Mouse (Mus musculus) megakaryocyte-erythroid progenitor cell, adult 5-6 weeks (primary cell): ENCODE measurements at regions not wholly inside any gene's neighbourhood (a gene's known extent, or its start where the extent isn't known, plus 50 kb on each side); places are given as distances from the start of the nearest gene placed in this dataset.

Experiments used
- ATAC-seq: replicated peaks from 2 replicates; pipeline ENCODE4 v1.8.0; 2016; ENCODE audit warnings: mild to moderate bottlenecking, inconsistent platforms; ENCODE audit not compliant: severe bottlenecking, poor library complexity, low FRiP score, low TSS enrichment

DNA sequence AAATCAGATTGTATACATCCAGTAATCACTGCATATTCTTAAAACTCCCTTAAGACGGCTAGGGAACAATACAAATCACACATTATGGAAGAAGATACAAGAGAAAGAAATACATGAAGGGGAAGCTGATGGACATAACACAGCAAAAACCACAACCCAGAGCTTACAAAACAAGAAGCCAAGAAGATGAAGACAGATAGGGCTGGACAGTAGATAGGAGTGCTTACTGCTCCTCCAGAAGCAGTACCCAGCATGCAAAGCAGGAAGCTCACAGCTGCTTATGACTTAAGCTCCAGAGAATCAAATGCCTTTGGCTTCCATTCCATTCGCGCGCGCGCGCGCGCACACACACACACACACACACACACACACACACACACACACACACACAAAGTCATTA, 131.0 kb upstream of the Slc7a11 start:
- no peak for ATAC-seq

DNA sequence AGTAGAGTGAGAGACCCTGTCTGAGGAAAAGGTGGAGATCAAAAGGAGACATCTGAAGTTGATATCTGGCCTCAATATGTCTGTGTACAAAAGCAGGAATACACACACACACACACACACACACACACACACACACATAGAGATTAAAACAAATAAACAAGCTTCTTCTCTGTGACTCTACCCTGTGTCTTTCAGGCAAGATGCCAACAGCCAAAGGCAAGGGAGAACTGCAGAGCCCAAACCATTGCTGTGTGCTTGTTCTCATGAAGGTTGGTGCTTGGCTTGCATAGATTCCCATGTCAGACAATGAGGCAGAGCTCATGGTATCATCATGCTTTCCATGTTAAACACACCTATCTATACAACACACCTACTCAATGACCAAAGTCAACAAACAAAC, 126.6 kb upstream of the Slc7a11 start:
- no peak for ATAC-seq

DNA sequence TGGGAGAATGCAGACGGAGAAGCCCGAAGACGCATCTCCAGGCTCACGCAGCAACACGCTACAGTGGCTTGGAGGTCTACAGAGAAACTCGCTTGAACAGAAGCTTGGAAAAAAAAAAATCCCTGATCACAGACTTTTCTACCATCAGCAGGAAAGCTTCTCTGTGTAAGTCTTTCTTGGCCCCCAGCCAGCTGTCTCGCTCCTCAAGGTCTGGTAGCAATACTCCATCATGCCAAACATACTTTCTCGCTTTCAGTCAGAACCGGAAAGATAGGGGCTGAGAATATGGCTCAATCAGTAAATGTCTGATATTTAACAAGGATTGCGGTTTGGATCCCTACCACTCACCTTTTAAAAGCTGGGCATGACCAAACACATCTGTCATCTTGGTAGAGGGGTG, 126.2 kb upstream of the Slc7a11 start:
- no peak for ATAC-seq

DNA sequence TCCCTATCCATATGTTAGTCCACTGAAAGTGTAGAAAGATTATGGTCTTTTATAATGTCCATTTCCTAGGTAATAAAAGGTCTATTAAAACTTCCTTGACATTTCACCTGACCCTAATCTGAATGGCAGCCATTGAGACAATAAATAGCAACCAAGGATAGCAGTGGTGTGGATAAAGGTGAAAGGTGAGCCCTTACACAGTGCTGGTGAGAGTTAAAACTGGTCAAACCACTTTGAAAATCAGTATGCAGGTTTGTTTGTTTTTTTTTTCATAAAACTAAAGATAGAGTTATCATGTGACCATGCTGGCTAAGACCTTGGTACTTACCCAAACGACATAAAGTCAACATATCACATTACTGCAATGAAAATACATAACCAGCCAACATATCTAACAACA, 110.7 kb upstream of the Slc7a11 start:
- ATAC-seq = no peak

DNA sequence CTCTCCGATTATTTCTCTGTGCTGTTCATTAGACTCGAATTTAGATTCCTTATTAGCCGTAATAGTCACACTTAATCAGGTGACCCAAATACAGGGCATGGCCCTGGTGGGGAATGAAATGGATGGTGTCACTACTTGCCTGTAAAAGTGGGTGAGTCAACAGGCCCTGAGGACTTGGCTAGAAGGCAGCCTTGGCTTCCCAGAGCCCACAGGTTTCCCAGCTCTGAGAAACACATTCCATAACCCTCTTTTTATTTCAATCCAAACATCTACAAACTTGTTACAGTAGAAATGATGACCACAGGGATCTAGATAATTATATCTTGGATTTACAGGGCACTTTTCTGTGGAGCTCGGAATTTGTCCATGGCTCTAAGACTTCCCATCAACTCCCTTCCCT, 105.2 kb upstream of the Slc7a11 start:
- ATAC-seq = no peak

DNA sequence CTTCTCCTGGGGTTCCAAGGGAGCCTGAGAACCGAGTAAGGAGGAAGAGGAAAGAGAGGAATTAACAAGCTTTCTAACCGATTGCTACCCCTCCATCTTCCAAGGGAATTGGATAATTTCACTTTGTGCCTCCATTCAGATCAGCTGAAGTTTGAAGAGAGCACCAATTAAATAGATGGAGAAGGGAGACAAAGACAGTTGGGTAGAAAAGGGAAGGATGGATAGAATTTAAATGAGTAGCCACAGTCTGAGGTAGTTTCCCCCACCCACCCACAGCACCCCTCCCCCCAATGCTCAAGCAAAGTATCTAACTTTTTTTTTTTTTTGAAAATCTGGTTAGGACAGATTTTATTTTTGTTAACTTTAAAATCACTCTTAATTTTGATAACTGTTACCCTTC, 87.2 kb upstream of the Slc7a11 start:
- no peak for ATAC-seq

DNA sequence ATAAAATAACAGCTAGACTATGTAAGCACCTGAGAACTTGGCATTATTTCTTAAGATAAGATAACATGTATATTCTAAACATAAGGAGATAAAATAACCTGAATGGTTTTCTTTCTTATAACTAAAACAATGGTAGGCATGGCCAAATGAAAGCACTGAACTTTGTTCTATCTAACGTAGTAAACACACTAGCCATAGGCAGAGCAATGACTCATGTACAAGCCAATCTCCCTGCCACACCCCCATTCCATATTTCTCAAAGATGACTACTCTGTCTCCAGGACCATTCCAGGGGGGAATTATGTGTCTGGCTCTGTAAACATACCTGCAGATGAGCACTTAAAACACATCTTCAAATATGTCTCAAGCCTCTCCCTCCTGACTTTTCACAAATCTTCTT, 80.6 kb upstream of the Slc7a11 start:
- no peak for ATAC-seq

DNA sequence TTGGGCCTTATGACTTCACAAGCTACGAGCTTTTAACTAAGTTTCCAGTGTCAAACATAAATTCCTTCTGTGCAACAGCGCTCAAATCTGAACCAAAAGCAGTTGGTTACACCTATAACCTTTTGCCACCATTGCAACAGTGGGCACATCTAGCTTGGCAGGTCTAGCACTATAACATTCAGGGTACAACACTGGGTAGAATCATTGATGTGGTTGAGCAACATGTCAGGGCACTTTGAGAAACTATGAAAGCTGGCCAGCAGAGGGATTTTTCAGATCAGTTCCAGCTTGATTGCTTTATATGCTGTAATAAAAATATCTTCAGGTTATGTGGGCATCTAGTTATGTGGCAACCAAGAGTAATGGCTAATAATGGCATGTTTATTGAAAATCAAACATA, 63.8 kb upstream of the Slc7a11 start:
- ATAC-seq = no peak
